Mouse (Mus musculus) G1E (cell line): ENCODE measurements around the gene Lce3f.

ENCODE experiments used
- CTCF ChIP-seq: IDR thresholded peaks from 2 replicates; pipeline ENCODE4 v1.5.1; 2012; ENCODE audit warnings: low read depth, low read length, inconsistent platforms, mixed read lengths
- GATA1 ChIP-seq: IDR thresholded peaks from 2 replicates; pipeline ENCODE4 v1.6.1; 2012; ENCODE audit warnings: borderline replicate concordance, low read length, inconsistent platforms, mixed read lengths
- GATA2 ChIP-seq: IDR thresholded peaks from 2 replicates; pipeline ENCODE4 v1.6.1; 2012; ENCODE audit warnings: low read depth, low read length, inconsistent platforms, borderline replicate concordance

- no peak for TF ChIP-seq CTCF
- TF ChIP-seq GATA1: no peak
- TF ChIP-seq GATA2: no peak
Observed at GRCm38 (mm10) chr3:93015460-93016104, 23.6 kb downstream of the Lce3f start, which contains the start of gene Crct1.
